Mouse (Mus musculus): ENCODE data around the gene Adamts14.

The Adamts14 gene

GRCm38 (mm10) chr10:61274532-61274931 is 1.3 kb upstream of the Adamts14 start:
- DNase-seq: no peak

GRCm38 (mm10) chr10:61273844-61274215 is 592 bp upstream of the Adamts14 start:
- DNase-seq: no peak

- DNase-seq: no peak
Measured at GRCm38 (mm10) chr10:61272631-61273030, 607 bp downstream of the Adamts14 start.

- no peak for DNase-seq
Measured at GRCm38 (mm10) chr10:61272089-61272626, 1.1 kb downstream of the Adamts14 start.

GRCm38 (mm10) chr10:61267378-61267777 is 5.9 kb downstream of the Adamts14 start:
- DNase-seq: no peak

GRCm38 (mm10) chr10:61263606-61264005 is 9.6 kb downstream of the Adamts14 start:
- DNase-seq: no peak

GRCm38 (mm10) chr10:61261229-61262156 is 11.7 kb downstream of the Adamts14 start:
- DNase-seq: no peak

GRCm38 (mm10) chr10:61258131-61258530 is 15.1 kb downstream of the Adamts14 start:
- DNase-seq: no peak

- DNase-seq: no peak
Measured at GRCm38 (mm10) chr10:61256665-61257064, 16.6 kb downstream of the Adamts14 start.

- no peak for DNase-seq
Measured at GRCm38 (mm10) chr10:61255190-61255589, 18.0 kb downstream of the Adamts14 start.

- DNase-seq: no peak
Measured at GRCm38 (mm10) chr10:61254761-61255160, 18.5 kb downstream of the Adamts14 start.

GRCm38 (mm10) chr10:61249951-61250350 is 23.3 kb downstream of the Adamts14 start:
- no peak for DNase-seq

GRCm38 (mm10) chr10:61248596-61249114 is 24.6 kb downstream of the Adamts14 start:
- DNase-seq: no peak

GRCm38 (mm10) chr10:61246288-61246687 is 26.9 kb downstream of the Adamts14 start:
- DNase-seq: no peak

GRCm38 (mm10) chr10:61241961-61242421 is 31.2 kb downstream of the Adamts14 start:
- no peak for DNase-seq

- DNase-seq: no peak
Measured at GRCm38 (mm10) chr10:61240108-61240920, 32.9 kb downstream of the Adamts14 start.

- no peak for DNase-seq
Measured at GRCm38 (mm10) chr10:61237391-61237785, 35.9 kb downstream of the Adamts14 start.

- DNase-seq: no peak
Measured at GRCm38 (mm10) chr10:61236683-61237390, 36.4 kb downstream of the Adamts14 start.

GRCm38 (mm10) chr10:61235677-61236267 is 37.5 kb downstream of the Adamts14 start:
- no peak for DNase-seq

- DNase-seq: no peak
Measured at GRCm38 (mm10) chr10:61234319-61234718, 38.9 kb downstream of the Adamts14 start.

- DNase-seq: no peak
Measured at GRCm38 (mm10) chr10:61232858-61233567, 40.2 kb downstream of the Adamts14 start.

Data from embryo, embryonic 11 days (tissue).